Mouse (Mus musculus) T-helper 2 cell (primary cell): ENCODE results near the gene Rspry1.

Experiments
- in situ Hi-C: fragments of 300-600 bp; cut with MboI, MseI; formaldehyde crosslinking; loops from one replicate; pipeline ENCODE4 v1.15.1; 2025; ENCODE audit warnings: high pct_unique_total_duplicates

Gene Rspry1

DNA sequence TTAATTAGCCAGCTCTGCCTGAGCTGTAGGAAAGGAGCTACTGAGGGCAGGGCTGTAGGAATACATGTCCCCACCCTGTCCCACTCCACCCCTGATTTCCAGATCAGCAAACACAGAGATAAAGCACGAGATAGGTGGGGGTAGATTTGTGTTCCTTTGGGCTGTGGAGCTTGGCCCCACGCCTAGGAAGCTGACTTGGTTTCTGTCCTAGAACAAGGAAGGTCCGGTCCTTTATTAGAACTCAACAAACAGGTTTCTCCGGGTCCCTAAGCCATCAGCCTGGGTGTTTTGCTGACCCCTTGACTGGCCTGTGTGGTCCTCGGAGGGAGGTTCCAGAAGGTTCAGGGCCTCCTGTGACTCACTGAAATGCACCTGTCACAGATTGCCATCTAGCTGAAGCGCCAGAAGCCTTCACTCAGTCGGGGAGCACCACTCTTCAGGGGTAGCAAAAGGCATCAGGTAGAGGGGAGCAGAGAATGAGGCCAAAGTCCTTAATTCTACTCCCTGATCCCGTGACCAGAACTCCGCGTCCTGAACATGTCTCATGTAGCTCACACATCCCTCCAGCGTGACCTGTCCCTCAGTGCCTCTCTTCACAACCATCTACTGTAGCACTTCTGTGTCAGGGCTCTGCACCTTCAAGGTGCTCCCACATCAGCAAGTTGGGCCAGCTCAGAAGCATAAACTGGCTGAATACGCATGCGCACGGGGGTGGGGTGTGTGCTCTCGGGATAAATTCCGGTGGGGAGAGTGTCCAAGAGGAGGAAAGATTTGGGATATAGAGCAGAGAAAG is 81.2 kb downstream of the Rspry1 start:
- in situ Hi-C loops: no loop called here

DNA sequence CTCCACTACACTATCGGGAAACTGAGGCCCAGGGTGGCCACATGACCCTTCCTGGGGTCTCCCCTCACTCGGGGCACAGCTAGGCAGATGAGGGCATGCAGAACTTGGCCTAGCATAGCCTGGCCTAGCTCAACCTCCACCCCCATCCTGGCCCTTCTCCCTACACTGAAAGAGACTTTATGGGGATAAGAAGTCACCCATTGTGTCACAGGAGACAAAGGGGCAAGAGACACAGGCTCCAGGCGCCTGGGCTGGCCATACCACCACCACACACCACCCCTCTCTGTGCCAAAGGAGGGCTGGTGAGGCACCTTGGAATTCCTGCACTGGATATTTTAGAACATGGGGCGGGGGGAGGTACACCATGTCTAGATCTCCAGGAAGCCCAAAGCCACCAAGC is 82.5 kb downstream of the Rspry1 start:
- in situ Hi-C loops: no loop called here

DNA sequence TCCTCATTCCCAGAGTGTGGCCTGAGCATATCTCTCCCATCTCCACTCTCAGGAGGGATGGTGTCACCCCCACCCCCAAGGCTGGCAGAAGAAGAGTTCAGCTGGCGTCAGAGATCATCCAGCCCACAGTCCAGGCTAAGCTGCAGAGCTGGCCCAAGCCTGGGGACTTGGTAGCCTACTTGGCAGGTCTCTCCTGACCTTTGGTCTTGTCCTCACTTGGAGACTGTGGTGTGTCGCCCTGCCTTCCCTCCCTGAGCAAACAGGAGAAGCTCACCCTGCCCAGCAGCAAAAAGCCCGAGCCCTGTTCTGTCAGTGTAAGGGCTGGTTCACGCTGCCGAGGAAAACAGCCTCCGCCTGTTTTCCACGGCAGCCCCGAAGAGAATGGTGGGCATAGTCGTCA is 84.2 kb downstream of the Rspry1 start:
- in situ Hi-C loops: no loop called here

DNA sequence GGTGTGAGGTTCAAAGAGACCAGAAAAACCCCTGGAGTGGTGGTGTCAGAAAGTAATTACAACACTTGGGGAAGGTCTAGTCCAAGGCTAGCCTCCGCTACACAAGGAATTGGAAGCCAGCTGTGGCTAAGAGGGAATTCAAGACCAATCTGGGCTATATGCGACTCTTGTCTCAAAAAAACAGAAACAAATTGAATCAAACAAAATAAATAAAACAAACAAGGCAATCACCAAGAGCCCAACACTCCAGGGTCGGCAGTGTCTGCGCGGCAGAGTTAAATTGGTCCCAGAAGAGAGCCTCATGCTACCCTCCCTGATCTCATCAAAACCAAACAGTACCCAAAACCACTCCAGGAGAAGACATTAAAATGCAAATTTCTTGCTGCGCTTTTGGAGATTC is 93.0 kb downstream of the Rspry1 start:
- in situ Hi-C loops: loop anchor here (5.0 kb wide), 1 partner anchor 102 kb away; no protein-coding TSS in a partner anchor

DNA sequence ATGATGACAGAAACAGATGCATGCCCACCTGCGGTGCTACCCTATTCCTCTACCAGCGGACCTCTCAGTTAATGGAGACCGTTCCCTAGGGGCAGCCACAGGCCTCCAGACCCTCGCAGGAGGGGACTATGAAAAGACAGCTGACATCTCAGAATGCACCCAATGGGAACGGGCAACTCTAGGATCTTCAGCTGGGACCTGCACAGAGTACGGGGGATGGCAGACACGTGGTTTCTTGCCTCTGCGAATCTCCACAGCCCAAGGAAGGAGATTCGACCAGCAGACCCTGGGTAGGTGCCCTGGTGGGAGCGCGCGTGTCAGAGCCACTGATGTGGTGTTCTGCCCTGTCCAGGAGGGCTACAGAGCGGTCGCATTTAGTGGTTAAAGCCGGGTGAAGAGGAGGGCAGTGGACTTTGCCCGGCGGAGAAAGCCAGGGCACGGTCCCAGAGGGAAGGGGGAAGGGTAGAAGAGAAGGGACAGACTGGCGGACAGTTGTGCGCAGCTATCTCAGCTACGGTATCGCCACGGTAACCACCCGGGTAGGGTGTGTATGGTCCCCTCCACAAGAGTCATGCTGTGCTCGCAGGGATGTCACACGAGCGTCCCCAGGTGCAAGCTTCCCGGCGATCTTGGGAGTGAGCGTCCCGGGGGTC is 93.7 kb downstream of the Rspry1 start:
- in situ Hi-C loops: loop anchor here (5.0 kb wide), 1 partner anchor 103 kb away; no protein-coding TSS in a partner anchor

DNA sequence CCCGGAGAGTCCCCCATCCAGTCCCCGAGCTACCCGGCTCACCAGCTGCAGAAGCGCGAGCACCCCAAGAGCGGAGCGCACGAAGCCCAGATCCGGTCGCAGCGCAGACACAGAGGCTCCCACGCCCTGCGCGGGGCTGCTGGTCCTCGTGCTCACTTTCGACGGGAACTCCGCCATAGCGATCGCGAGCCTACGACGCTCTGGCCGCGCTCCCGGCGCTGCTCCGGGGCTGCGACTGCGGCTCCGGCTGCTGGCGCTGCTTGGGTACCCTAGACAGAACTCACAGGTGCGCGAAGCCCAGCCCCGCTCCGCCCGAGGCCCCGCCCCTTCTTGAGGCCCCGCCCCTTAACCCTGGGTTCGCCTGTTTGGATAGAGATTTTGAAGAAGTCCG is 94.3 kb downstream of the Rspry1 start, which contains the start of gene Pllp:
Gene Pllp (minus strand): TSS at position 285 of the 391 bp plus-strand sequence.
- in situ Hi-C loops: loop anchor here (5.0 kb wide), 1 partner anchor 104 kb away; no protein-coding TSS in a partner anchor

DNA sequence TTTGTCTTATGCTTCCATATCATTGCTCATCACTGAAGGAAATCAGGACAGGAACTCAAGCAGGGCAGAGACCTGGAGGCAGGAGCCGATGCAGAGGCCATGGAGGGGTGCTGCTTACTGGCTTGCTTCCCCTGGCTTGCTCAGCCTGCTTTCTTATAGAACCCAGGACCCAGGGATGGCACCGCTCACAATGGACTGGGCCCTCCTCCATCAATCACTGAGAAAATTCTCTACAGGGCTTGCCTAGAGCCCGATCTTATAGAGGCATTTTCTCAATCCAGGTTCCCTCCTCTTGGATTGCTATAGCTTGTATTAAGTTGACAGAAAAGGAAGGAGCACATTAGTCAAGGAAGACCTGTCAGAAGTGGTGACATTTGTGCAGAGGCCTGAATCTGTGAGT is 94.8 kb downstream of the Rspry1 start:
- in situ Hi-C loops: loop anchor here (5.0 kb wide), 1 partner anchor 104 kb away; no protein-coding TSS in a partner anchor

DNA sequence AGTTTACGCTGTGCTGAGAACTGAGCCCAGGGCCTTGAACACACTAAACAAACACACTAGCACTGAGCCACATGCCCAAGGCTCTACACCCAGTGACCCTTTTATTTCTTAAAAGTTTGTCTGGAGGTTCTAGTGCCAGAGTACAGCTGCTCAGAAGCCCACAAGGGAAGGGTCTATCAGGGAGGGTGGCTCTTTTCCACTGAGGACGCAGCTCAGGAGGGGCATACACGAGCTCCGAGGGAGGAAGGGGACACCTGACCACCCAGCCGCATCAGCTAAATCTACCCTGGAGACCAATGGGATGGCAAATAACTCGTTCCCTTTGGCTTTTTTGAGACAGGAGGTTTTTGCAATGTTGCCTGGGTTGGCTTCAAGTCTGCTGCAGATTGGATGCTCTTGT is 96.2 kb downstream of the Rspry1 start:
- in situ Hi-C loops: loop anchor here (5.0 kb wide), 1 partner anchor 106 kb away; no protein-coding TSS in a partner anchor

DNA sequence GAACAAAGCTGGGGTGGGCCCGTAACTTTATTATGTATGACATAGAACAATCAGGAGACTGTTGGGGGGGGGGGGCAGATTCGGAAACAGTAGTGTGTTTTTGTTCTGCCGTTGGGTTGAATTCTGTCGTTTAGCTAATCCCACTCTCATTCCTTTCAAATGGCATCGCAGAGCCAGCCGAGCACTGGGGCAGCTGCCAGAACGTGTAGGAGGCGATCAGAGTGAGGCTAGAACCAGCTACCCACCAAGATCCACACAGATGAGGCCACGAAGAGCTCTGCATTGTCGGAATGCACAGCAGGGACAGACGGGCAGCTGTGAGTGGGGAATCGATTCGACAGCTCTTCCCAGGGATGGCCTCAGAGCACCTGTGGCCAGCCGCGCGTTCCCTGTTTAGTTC is 97.6 kb downstream of the Rspry1 start:
- in situ Hi-C loops: loop anchor here (5.0 kb wide), 1 partner anchor 107 kb away; no protein-coding TSS in a partner anchor

DNA sequence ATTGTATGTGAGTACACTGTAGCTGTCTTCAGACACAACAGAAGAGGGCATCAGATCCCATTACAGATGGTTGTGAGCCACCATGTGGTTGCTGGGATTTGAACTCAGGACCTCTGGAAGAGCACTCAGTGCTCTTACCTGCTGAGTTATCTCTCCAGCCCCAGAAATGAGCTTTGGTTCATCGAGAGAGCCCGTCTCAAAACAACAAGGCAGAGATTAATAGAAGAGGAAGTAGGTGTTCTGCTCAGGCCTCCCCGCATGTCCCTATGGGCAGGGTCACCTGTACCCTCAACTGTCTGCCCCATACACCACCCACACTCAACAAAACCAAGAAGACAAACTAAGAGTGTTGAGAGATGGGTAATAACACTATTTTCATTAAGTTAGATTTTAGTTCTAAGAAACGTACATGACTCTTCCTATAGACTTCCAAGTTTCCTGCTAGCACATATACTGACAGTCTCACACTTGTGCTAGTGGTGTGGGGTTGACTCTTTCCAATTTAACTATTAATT is 98.7 kb downstream of the Rspry1 start:
- in situ Hi-C loops: loop anchor here (25.0 kb wide), 1 partner anchor 112 kb away; the partner anchor contains the start of gene Ccl17

DNA sequence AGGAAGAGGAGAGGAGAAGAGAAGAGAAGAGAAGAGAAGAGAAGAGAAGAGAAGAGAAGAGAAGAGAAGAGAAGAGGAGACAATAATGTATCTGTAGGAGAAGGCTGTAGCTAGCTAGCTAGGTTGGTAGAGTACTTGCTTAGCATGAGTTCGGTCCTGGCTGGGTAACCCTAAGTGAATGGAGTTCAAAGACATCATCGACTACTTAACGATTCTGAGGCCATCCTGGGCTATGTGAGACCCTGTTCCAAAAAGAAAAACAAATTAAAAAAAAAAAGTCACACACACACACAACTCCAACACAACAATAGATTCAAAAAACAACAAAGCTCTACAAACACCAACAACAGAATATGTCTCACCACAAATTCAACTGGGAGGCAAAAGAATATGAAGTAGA is 100.4 kb downstream of the Rspry1 start:
- in situ Hi-C loops: loop anchor here (25.0 kb wide), 1 partner anchor 110 kb away; the partner anchor contains the start of gene Ccl17

DNA sequence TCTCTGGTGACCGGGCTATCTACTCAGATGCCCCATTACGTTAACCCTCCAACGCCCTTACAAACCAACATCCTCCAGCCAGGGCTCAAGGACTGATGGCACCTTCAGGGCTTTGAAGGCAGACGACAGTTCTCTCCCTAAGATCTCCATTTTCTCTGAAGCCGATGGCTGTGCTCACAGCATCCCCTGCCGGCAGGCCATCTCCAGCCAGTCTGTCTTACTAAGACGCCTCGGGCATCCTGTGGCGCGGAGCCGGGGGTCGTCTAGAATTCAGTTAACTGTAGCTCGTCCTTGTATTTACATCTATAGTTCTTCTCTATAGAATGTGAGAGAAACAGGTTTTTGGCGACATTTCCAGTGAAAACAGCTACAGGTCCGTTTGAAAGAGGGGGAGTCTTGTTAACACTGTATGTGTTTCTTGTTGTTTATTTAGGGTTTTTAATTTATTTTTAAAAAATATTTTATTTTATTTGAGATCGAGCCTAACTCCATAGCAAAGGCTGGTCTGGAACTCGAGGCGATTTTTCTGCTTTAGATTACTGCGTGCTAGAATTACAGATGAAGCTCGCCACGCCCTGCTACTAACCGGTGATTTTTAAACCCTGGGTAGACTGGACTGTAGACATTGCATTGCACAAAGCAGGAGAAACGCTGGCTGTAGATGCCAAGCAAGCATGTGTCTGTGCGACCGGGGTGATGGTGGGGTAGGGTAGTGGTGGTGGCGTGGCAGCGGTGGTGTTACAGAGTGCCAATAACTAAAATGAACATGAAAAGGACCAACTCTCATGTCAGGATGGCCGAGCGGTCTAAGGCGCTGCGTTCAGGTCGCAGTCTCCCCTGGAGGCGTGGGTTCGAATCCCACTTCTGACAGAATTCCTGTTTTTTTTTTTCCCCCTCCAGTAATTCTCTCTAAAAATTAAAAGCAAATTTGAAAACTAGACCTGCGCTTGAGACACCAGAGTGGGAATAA is 101.4 kb downstream of the Rspry1 start:
- in situ Hi-C loops: loop anchor here (25.0 kb wide), 1 partner anchor 109 kb away; the partner anchor contains the start of gene Ccl17

DNA sequence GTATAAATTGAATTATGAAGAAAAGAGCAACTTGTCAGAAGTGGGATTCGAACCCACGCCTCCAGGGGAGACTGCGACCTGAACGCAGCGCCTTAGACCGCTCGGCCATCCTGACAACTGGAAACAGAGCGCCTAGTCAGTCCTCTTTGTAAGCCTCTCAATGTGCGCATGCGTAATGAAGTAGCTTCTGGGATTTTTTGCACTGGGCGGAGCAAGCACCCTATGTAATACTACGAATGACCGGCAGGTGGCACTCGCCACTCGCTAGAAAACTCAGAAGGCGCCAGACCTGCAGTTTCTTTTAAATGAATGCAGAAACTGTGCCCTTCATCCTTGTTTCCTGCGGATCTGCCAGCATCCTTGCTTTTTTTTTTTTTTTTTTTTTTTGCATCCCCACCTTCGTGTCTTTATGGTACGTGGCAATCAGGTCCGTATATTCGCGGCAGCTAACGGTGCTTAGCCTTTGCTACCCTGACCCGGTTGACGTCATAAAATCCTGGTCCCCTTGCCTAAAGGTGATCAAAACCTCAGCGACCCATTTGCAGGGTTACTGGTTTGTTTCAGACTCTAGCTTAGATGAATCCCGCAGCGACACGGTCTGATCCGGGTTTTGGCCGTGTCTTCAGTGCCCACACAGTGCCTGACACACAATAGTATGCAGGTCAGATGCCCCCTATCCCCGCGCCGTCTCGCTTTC is 102.4 kb downstream of the Rspry1 start:
- in situ Hi-C loops: loop anchor here (25.0 kb wide), 1 partner anchor 108 kb away; the partner anchor contains the start of gene Ccl17

DNA sequence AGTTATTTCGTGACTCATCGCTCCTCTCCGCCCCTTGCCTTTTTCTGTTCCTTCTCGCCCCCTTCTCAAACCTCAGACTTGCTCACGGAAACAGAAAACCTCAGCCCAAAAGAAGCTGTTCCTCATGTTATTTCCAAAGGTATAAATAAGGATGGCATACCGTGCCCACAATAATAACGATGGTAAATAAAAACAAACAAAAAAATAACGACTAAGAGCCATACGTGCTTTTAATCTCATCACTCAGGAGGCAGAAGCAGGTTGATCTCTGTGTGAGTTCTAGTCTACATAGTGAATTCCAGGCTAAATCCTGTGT is 102.9 kb downstream of the Rspry1 start:
- in situ Hi-C loops: loop anchor here (25.0 kb wide), 1 partner anchor 108 kb away; the partner anchor contains the start of gene Ccl17

DNA sequence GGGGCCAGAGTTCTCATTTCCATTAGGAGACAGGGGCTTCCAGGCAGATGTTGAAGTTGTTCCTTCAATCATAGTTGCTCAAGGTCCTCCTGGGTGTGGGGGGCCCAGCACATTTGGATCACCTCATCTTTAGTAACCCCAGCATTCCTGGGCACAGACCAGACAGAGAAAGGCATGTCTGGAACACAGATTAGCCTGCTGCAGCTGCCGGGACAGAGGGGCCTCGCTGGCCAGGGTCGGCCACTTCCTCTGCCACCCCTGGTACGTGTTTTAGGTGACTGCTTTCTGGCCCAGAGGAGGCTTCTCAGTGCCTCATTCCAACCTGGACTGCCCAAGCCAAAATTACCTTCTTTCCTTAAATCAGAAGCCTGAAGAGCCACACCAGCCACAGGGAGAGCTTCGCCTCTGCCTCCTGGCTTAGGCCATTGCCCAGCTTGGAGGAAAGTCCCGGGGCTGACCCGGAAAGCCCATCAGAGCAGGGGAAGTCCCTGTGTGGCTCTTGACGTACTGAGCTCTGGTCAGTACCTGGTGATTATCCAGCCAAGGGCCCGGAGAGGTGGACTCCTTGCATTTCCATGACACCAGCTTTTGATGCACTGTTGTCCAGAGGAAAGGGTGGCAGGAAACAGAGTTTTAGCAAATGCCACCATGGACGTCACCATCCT is 104.0 kb downstream of the Rspry1 start:
- in situ Hi-C loops: loop anchor here (25.0 kb wide), 1 partner anchor 107 kb away; the partner anchor contains the start of gene Ccl17

DNA sequence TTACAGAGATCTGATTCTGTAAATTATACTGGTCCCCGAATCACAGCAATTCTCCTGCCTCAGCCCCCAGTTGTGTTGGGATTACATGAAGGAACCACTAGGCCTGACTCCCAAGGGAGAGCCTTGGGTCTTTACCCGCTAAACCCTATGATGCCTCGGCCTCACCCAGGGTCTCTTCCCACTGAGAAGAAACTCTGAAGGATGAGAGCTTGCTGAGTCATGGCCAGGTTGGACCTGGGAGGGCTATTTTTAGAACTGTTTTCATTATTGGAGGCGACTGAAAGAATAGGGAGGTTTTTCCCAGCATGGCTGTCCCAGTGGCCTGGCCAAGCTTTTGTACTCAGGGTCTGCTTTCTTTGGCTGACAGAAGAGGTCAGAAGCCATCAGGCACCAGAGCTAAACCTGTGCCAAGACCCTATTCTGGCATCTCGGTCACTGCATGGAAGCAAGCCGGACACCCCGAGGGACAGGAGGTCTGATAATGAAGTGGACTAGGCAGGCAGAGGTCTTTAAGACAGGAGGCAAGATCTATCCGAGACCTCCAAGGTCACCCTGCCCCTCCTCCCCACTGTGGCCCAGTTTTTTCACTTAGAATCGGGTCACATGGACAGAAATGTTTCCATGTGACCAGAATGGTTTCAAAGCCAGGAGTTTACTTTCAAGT is 105.1 kb downstream of the Rspry1 start:
- in situ Hi-C loops: loop anchor here (25.0 kb wide), 1 partner anchor 105 kb away; the partner anchor contains the start of gene Ccl17
